In the genomic region with DNA sequence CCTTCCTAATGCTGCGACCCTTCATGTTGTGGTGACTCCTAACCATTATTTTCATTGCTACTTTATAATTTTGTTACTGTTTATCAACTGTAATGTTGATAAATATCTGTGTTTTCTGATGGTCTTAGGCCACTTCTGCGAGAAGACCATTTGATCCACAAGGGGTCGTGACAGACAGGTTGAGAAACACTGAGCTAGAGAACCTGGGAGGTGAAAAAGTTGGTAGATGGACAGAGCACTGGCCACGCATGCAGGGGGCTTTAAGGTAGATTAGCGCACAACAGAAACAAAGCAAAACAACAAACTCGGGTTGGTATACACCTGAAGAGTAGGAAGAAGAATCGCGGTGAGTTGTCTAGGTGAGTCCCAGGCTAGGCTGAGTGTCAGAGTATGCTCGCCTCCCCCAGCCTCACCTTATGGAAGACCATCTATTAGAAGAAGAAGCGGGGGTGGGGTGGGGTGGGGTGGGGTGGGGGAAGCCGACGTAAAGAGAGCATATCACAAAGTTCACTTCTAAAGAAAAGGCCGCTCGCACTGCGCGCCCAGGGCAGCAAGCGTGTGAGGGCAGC, we compare ENCODE assay signal across 8 mouse cellular contexts. TPM values are rescaled to one million over a fixed set of nuclear protein-coding genes. Genes with fewer than 3 reads are reported as not detected.
DNase-seq lines count a peak whose midpoint lies in the region; ATAC-seq lines count a peak whose summit lies in the region.

No protein-coding gene starts in this region.

- H3K4me3 ChIP-seq in kidney, embryonic 16.5 days (ENCODE audit: low read length) = peak overlapping the region; percentile 93
- H3K4me3 ChIP-seq in hindbrain, embryonic 13.5 days = peak overlapping the region; percentile 86
- H3K4me3 ChIP-seq in midbrain, embryonic 15.5 days = peak overlapping the region; percentile 80

- WGBS in kidney, embryonic 16.5 days = 7% methylated on average over 17 of the region's 17 CpGs
- WGBS in hindbrain, embryonic 13.5 days = 7% methylated on average over 17 of the region's 17 CpGs
- WGBS in midbrain, embryonic 15.5 days = 9% methylated on average over 17 of the region's 17 CpGs

- peak overlapping the region; percentile 93 for H3K27ac ChIP-seq in kidney, embryonic 16.5 days (ENCODE audit: low read length)
- peak overlapping the region; percentile 95 for H3K27ac ChIP-seq in hindbrain, embryonic 13.5 days
- peak overlapping the region; percentile 93 for H3K27ac ChIP-seq in midbrain, embryonic 15.5 days

- H3K4me2 ChIP-seq in kidney, embryonic 16.5 days (replicated peaks; ENCODE audit: low read depth, low read length) = peak overlapping the region; percentile 68
- peak overlapping the region; percentile 69 for H3K4me2 ChIP-seq in hindbrain, embryonic 13.5 days
- H3K4me2 ChIP-seq in midbrain, embryonic 15.5 days = peak overlapping the region; percentile 84

- H3K27me3 ChIP-seq in kidney, embryonic 16.5 days (ENCODE audit: insufficient read depth, low read length) = no peaks in the 10 kb centered on the region
- no peaks in the 10 kb centered on the region; the same call in 1 of the 2 replicates for H3K27me3 ChIP-seq in hindbrain, embryonic 13.5 days
- 0 out of 2 replicates have a peak, but pooled peaks cover 2% of the 10 kb centered on the region for H3K27me3 ChIP-seq in midbrain, embryonic 15.5 days (replicated peaks)

- H3K36me3 ChIP-seq in kidney, embryonic 16.5 days (ENCODE audit: insufficient read depth, low read length) = no peaks in the 10 kb centered on the region
- no peaks in the 10 kb centered on the region for H3K36me3 ChIP-seq in hindbrain, embryonic 13.5 days
- H3K36me3 ChIP-seq in midbrain, embryonic 15.5 days (replicated peaks) = no peaks in the 10 kb centered on the region

- ATAC-seq in kidney, embryonic 16.5 days (ENCODE audit: low FRiP score, low TSS enrichment) = peak; percentile 20
- peak; percentile 37 for ATAC-seq in hindbrain, embryonic 13.5 days (ENCODE audit: low FRiP score)
- ATAC-seq in midbrain, embryonic 15.5 days (replicated peaks) = peak; percentile 64
- no peak for ATAC-seq in megakaryocyte-erythroid progenitor cell, adult 5-6 weeks (replicated peaks; ENCODE audit: low FRiP score, low TSS enrichment, poor library complexity, severe bottlenecking)

- peak overlapping the region; percentile 93 for H3K9ac ChIP-seq in kidney, embryonic 16.5 days (replicated peaks; ENCODE audit: low read length)
- peak overlapping the region; percentile 98 for H3K9ac ChIP-seq in hindbrain, embryonic 13.5 days
- peak overlapping the region; percentile 85 for H3K9ac ChIP-seq in midbrain, embryonic 15.5 days

- H3K9me3 ChIP-seq in kidney, embryonic 16.5 days (ENCODE audit: low read length) = no peaks in the 10 kb centered on the region
- no peaks in the 10 kb centered on the region for H3K9me3 ChIP-seq in hindbrain, embryonic 13.5 days
- no peaks in the 10 kb centered on the region for H3K9me3 ChIP-seq in midbrain, embryonic 15.5 days

- DNase-seq in kidney, adult 9 months = no peak
- DNase-seq in embryo, embryonic 10 days (ENCODE audit: low spot score) = peak; percentile 66
- no peak for DNase-seq in right cerebral cortex, postnatal 36 days (ENCODE audit: low spot score in 2 of 2)
- no peak for DNase-seq in Muller cell, postnatal 12 days (ENCODE audit: inconsistent ontology term)

- H3K4me1 ChIP-seq in kidney, embryonic 16.5 days (ENCODE audit: insufficient read depth, low read length) = peaks cover 38% of the 10 kb centered on the region
- peaks cover 37% of the 10 kb centered on the region for H3K4me1 ChIP-seq in hindbrain, embryonic 13.5 days (replicated peaks)
- H3K4me1 ChIP-seq in midbrain, embryonic 15.5 days = peaks cover 26% of the 10 kb centered on the region

RNA-seq across cellular contexts. Expression of gene Zfp697, which starts 0.5 kb away (rescaled TPM):
- polyA plus RNA-seq in kidney, embryonic 16.5 days (2015; fragmentation: Nextera tagmentation; extraction: Ambion mirVana) = 16.4 and 17.1 TPM in 2 replicates
- polyA plus RNA-seq in hindbrain, embryonic 13.5 days (2015; fragmentation: Nextera tagmentation; extraction: Ambion mirVana) = 15.9 and 16.6 TPM in 2 replicates
- polyA plus RNA-seq in midbrain, embryonic 15.5 days (2015; fragmentation: Nextera tagmentation; extraction: Ambion mirVana) = 19.8 TPM in 2 replicates
- not detected in 2 replicates for total RNA-seq in megakaryocyte-erythroid progenitor cell, adult 5-6 weeks (2014; fragmentation: Nextera tagmentation)
- total RNA-seq in megakaryocyte-erythroid progenitor cell, adult 5-6 weeks (2017) = 0.19 TPM in 1 of 2 replicates, not detected in the other

RNA-seq across cellular contexts. Expression of gene Phgdh, which starts 42.0 kb away (rescaled TPM):
- 541 and 585 TPM in 2 replicates for polyA plus RNA-seq in kidney, embryonic 16.5 days (2015; fragmentation: Nextera tagmentation; extraction: Ambion mirVana)
- polyA plus RNA-seq in hindbrain, embryonic 13.5 days (2015; fragmentation: Nextera tagmentation; extraction: Ambion mirVana) = 156 and 187 TPM in 2 replicates
- 113 and 142 TPM in 2 replicates for polyA plus RNA-seq in midbrain, embryonic 15.5 days (2015; fragmentation: Nextera tagmentation; extraction: Ambion mirVana)
- 83.5 and 118 TPM in 2 replicates for total RNA-seq in megakaryocyte-erythroid progenitor cell, adult 5-6 weeks (2014; fragmentation: Nextera tagmentation)
- 222 and 272 TPM in 2 replicates for total RNA-seq in megakaryocyte-erythroid progenitor cell, adult 5-6 weeks (2017)
